Mouse (Mus musculus) thymus, adult 2 months (tissue): ENCODE data around the gene Mtif3. TPM values are rescaled to one million over a fixed set of nuclear protein-coding genes. Genes with fewer than 3 reads are reported as not detected.

Experiments used
- DNase-seq: peaks from one replicate; pipeline ENCODE4 v3.0.0; 2021
- H3K27ac ChIP-seq: fragments of 200-500 bp; 2 replicates; pipeline ENCODE4 v1.5.1; 2012; ENCODE audit warnings: low read length, control low read depth; ENCODE audit not compliant: control insufficient read depth, insufficient read depth
- H3K27me3 ChIP-seq: fragments of 200-500 bp; 2 replicates; pipeline ENCODE4 v1.6.1; 2012; ENCODE audit warnings: mild to moderate bottlenecking, low read length, moderate library complexity, mixed read lengths; ENCODE audit not compliant: control insufficient read depth, insufficient read depth
- H3K36me3 ChIP-seq: fragments of 200-500 bp; 2 replicates; pipeline ENCODE4 v1.6.1; 2012; ENCODE audit warnings: mild to moderate bottlenecking, low read length, moderate library complexity; ENCODE audit not compliant: control insufficient read depth, insufficient read depth
- H3K4me1 ChIP-seq: fragments of 200-500 bp; replicated peaks from 2 replicates; pipeline ENCODE4 v1.6.1; 2012; ENCODE audit warnings: low read length; ENCODE audit not compliant: control insufficient read depth, insufficient read depth
- H3K4me3 ChIP-seq: fragments of 200-500 bp; 2 replicates; pipeline ENCODE4 v1.5.1; 2012; ENCODE audit warnings: mild to moderate bottlenecking, low read length, control low read depth, moderate library complexity; ENCODE audit not compliant: control insufficient read depth, insufficient read depth
- CTCF ChIP-seq: fragments of 200-500 bp; IDR thresholded peaks from 2 replicates; pipeline ENCODE4 v1.5.1; 2012; ENCODE audit warnings: mild to moderate bottlenecking, control low read depth, low read length, moderate library complexity, borderline replicate concordance; ENCODE audit not compliant: control insufficient read depth, poor library complexity, insufficient read depth; ENCODE audit errors: extremely low read depth
- POLR2A ChIP-seq: fragments of 200-500 bp; IDR thresholded peaks from 2 replicates; pipeline ENCODE4 v1.6.1; 2012; ENCODE audit warnings: mild to moderate bottlenecking, low read length, control low read depth, moderate library complexity; ENCODE audit not compliant: control insufficient read depth, poor library complexity, insufficient read depth; ENCODE audit errors: extremely low read depth
- WGBS: fragments of 180-500 bp; shearing (Covaris S2); methylation state at CpG from one replicate; pipeline ENCODE4 v1.1.7; 2018; 5-methylcytosine and 5-hydroxymethylcytosine counted together
- polyA plus RNA-seq: library from polyadenylated mRNA; depleted of rRNA; stranded (reverse); fragments of >200 nt; gene quantifications from 2 replicates; pipeline ENCODE4 v1.2.3, GENCODE M21; 2012; rRNA removed

The Mtif3 gene
- polyA plus RNA-seq, 1 experiment: 13.0 TPM

- Histone ChIP-seq H3K27me3 (no peaks in the 10 kb centered on the region), H3K4me3 (no peak overlapping the region), H3K4me1 (0 out of 2 replicates have a peak, but pooled peaks cover 2% of the 10 kb centered on the region), H3K27ac (no peak overlapping the region), H3K36me3 (no peaks in the 10 kb centered on the region)
- no peak for TF ChIP-seq POLR2A
- no peak for TF ChIP-seq CTCF
- no peak for DNase-seq
- WGBS: 15% methylated on average over 9 of the region's 9 CpGs
These were observed 51.4 kb downstream of the Mtif3 start for GRCm38 (mm10) chr5:146912206-146912605.

GRCm38 (mm10) chr5:146908629-146909028 is 55.0 kb downstream of the Mtif3 start:
- H3K4me3 ChIP-seq: no peak overlapping the region
- H3K4me1 ChIP-seq: 0 out of 2 replicates have a peak, but pooled peaks cover 2% of the 10 kb centered on the region
- no peak for DNase-seq
- TF ChIP-seq POLR2A (no peak), CTCF (no peak)
- no peaks in the 10 kb centered on the region for H3K27me3 ChIP-seq
- WGBS: 64% methylated on average over 11 of the region's 11 CpGs
- H3K36me3 ChIP-seq: no peaks in the 10 kb centered on the region
- no peak overlapping the region for H3K27ac ChIP-seq

- DNase-seq: no peak
- 85% methylated on average over 5 of the region's 5 CpGs for WGBS
- TF ChIP-seq POLR2A (no peak), CTCF (no peak)
- no peak overlapping the region for H3K27ac ChIP-seq
- 0 out of 2 replicates have a peak, but pooled peaks cover under 1% of the 10 kb centered on the region for H3K4me1 ChIP-seq
- no peaks in the 10 kb centered on the region for H3K36me3 ChIP-seq
- no peaks in the 10 kb centered on the region for H3K27me3 ChIP-seq
- no peak overlapping the region for H3K4me3 ChIP-seq
These were observed 56.1 kb downstream of the Mtif3 start for GRCm38 (mm10) chr5:146907533-146907932.

GRCm38 (mm10) chr5:146905486-146906172 is 58.0 kb downstream of the Mtif3 start:
- no peak for TF ChIP-seq POLR2A
- TF ChIP-seq CTCF: 0 out of 2 replicates have a peak, but pooled peaks have one; percentile 30
- Histone ChIP-seq H3K27ac (no peak overlapping the region), H3K4me3 (no peak overlapping the region), H3K27me3 (no peaks in the 10 kb centered on the region), H3K4me1 (no peaks in the 10 kb centered on the region), H3K36me3 (no peaks in the 10 kb centered on the region)
- peak; percentile 70 for DNase-seq
- 32% methylated on average over 14 of the region's 14 CpGs for WGBS

- peak; percentile 73 for DNase-seq
- Histone ChIP-seq H3K27me3 (no peaks in the 10 kb centered on the region), H3K27ac (no peak overlapping the region), H3K36me3 (no peaks in the 10 kb centered on the region), H3K4me3 (no peak overlapping the region), H3K4me1 (no peaks in the 10 kb centered on the region)
- WGBS: 24% methylated on average over 8 of the region's 8 CpGs
- TF ChIP-seq POLR2A: no peak
- TF ChIP-seq CTCF: no peak
These were observed 59.2 kb downstream of the Mtif3 start for GRCm38 (mm10) chr5:146904404-146904803.

Other genes with a start within 250 kb of the Mtif3 start
- gene Usp12, start 168.8 kb downstream of the Mtif3 start, polyA plus RNA-seq: 13.1 and 13.7 TPM in 2 replicates
- gene Rpl21, start 130.9 kb downstream of the Mtif3 start, polyA plus RNA-seq: 58.2 and 60.9 TPM in 2 replicates
- gene Rasl11a, start 118.7 kb downstream of the Mtif3 start, polyA plus RNA-seq: 2.5 and 3.2 TPM in 2 replicates
- gene Gtf3a, start 15.1 kb downstream of the Mtif3 start, polyA plus RNA-seq: 85.9 and 108 TPM in 2 replicates
- 48.3 and 54.5 TPM in 2 replicates for gene Lnx2, start 112.8 kb upstream of the Mtif3 start, polyA plus RNA-seq
- gene Polr1d, start 113.2 kb upstream of the Mtif3 start, polyA plus RNA-seq: 51.7 and 55.1 TPM in 2 replicates
- gene Gsx1, start 224.9 kb upstream of the Mtif3 start, polyA plus RNA-seq: not detected in 2 replicates